Mouse (Mus musculus) CD4-positive, CD25-positive, alpha-beta regulatory T cell, adult 4 months (primary cell): ENCODE measurements around the gene Fgfbp1. TPM values are rescaled to one million over a fixed set of nuclear protein-coding genes. Genes with fewer than 3 reads are reported as not detected.

Experiments
- polyA plus RNA-seq, 2 experiments: library from polyadenylated mRNA; unstranded; fragments of 100-300 nt; shearing (Covaris generic); gene quantifications; one replicate each; pipeline ENCODE4 v1.2.1; 2017

Fgfbp1 gene
- polyA plus RNA-seq, 2 experiments from 2014 or later, result not detected

Other genes starting within 250 kb of the Fgfbp1 start
- not detected for gene Bst1, start 162.9 kb downstream of the Fgfbp1 start, polyA plus RNA-seq
- gene Fbxl5, start 160.1 kb downstream of the Fgfbp1 start, polyA plus RNA-seq, result 10 to 100 TPM; 53.9 to 59.6 TPM
- gene Cd38, start 113.2 kb downstream of the Fgfbp1 start, polyA plus RNA-seq, result 10 to 100 TPM; 38.2 to 46.2 TPM
- gene Gm7879, start 68.6 kb downstream of the Fgfbp1 start, polyA plus RNA-seq, result not detected
- gene Prom1, start 120.3 kb upstream of the Fgfbp1 start, polyA plus RNA-seq, result 1 to 10 TPM in 1 of 2 experiments, under 1 TPM in 1; 0.69 to 1.4 TPM
- 10 to 100 TPM; 12.8 to 17.0 TPM for gene Tapt1, start 244.8 kb upstream of the Fgfbp1 start, polyA plus RNA-seq